22 mouse cellular contexts compared by ENCODE assay signal in the genomic region with DNA sequence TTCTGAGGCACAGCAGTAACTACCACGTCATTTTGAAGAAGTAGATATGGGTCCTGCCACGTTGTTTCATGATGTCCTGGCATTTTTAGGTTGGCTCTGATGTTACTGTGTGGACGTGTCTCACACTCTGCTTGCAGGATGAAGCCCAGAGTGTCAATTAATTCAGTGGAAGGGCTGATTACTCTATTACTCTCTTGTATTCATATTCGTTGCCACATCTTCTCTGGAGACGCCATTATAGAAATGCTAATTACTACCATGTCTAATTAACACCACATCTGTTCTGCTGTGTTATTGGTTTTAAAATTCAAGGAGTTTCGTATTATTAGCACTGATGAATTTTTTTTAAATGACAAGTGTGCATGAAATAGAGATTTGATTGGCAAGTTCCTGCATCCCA. TPM values are rescaled to one million over a fixed set of nuclear protein-coding genes. Genes with fewer than 3 reads are reported as not detected.
DNase-seq lines count a peak whose midpoint lies in the region; ATAC-seq and TF ChIP-seq lines count a peak whose summit lies in the region.
"Had no signal": no experiment of that assay in that cellular context is flagged by ENCODE, and none has a peak within 500 bp of the region (broad histone marks: within the 10 kb centered on the region; RNA-seq: fewer than 3 reads in every experiment).

No protein-coding gene starts in this region.

- H3K9ac ChIP-seq in hindbrain, embryonic 13.5 days, result no peak overlapping the region
- no peak overlapping the region for H3K9ac ChIP-seq in midbrain, embryonic 14.5 days (replicated peaks; ENCODE audit: low read length)
- no peak overlapping the region for H3K9ac ChIP-seq in forebrain, embryonic 14.5 days (ENCODE audit: low read length)
- no peak overlapping the region for H3K9ac ChIP-seq in forebrain, postnatal 0 days
- H3K9ac ChIP-seq: heart, embryonic 15.5 days had no signal

- H3K27ac ChIP-seq in hindbrain, embryonic 13.5 days, result peak overlapping the region; percentile 50; the same call in 1 of the 2 replicates
- no peak overlapping the region for H3K27ac ChIP-seq in hindbrain, embryonic 10.5 days
- H3K27ac ChIP-seq in midbrain, embryonic 14.5 days (replicated peaks; ENCODE audit: low read depth, low read length), result 0 out of 2 replicates have a peak overlapping the region, but pooled peaks have one; percentile 6
- H3K27ac ChIP-seq in midbrain, embryonic 10.5 days (replicated peaks), result no peak overlapping the region
- no peak overlapping the region; the same call in 1 of the 2 replicates for H3K27ac ChIP-seq in forebrain, embryonic 14.5 days (ENCODE audit: low read depth, low read length)
- no peak overlapping the region for H3K27ac ChIP-seq in forebrain, postnatal 0 days (ENCODE audit: low read depth, low read length)
- H3K27ac ChIP-seq: embryonic facial prominence, embryonic 10.5 days; heart, adult 2 months; heart, embryonic 15.5 days had no signal

- H3K27me3 ChIP-seq in hindbrain, embryonic 13.5 days, result no peaks in the 10 kb centered on the region
- H3K27me3 ChIP-seq in hindbrain, embryonic 10.5 days (ENCODE audit: insufficient read depth, poor library complexity, severe bottlenecking), result no peaks in the 10 kb centered on the region
- no peaks in the 10 kb centered on the region for H3K27me3 ChIP-seq in midbrain, embryonic 14.5 days (ENCODE audit: control insufficient read depth, insufficient read depth, low read length)
- H3K27me3 ChIP-seq in midbrain, embryonic 10.5 days (ENCODE audit: low read depth, poor library complexity, severe bottlenecking), result no peaks in the 10 kb centered on the region
- no peaks in the 10 kb centered on the region for H3K27me3 ChIP-seq in forebrain, embryonic 14.5 days (replicated peaks; ENCODE audit: control insufficient read depth, insufficient read depth, low read length)
- no peaks in the 10 kb centered on the region for H3K27me3 ChIP-seq in forebrain, postnatal 0 days (ENCODE audit: insufficient read depth, low read length)
- H3K27me3 ChIP-seq: heart, embryonic 15.5 days had no signal

- no peak overlapping the region for H3K4me2 ChIP-seq in hindbrain, embryonic 13.5 days
- no peak overlapping the region for H3K4me2 ChIP-seq in midbrain, embryonic 14.5 days (ENCODE audit: low read length)
- H3K4me2 ChIP-seq in forebrain, embryonic 14.5 days (ENCODE audit: low read length), result no peak overlapping the region
- no peak overlapping the region for H3K4me2 ChIP-seq in forebrain, postnatal 0 days (ENCODE audit: low read depth)
- H3K4me2 ChIP-seq: heart, embryonic 11.5 days; heart, embryonic 15.5 days had no signal

- 0 out of 2 replicates have a peak, but pooled peaks cover 4% of the 10 kb centered on the region for H3K9me3 ChIP-seq in hindbrain, embryonic 13.5 days
- H3K9me3 ChIP-seq in hindbrain, embryonic 10.5 days, result no peaks in the 10 kb centered on the region; the same call in 1 of the 2 replicates
- no peaks in the 10 kb centered on the region for H3K9me3 ChIP-seq in midbrain, embryonic 14.5 days (ENCODE audit: control insufficient read depth, low read length)
- no peaks in the 10 kb centered on the region; the same call in 1 of the 2 replicates for H3K9me3 ChIP-seq in midbrain, embryonic 10.5 days (replicated peaks)
- no peaks in the 10 kb centered on the region for H3K9me3 ChIP-seq in forebrain, embryonic 14.5 days (replicated peaks; ENCODE audit: control insufficient read depth, low read length)
- no peaks in the 10 kb centered on the region for H3K9me3 ChIP-seq in forebrain, postnatal 0 days (ENCODE audit: low read length)
- H3K9me3 ChIP-seq: embryonic facial prominence, embryonic 10.5 days; heart, embryonic 15.5 days had no signal

- no peak for TF ChIP-seq CTCF in forebrain, postnatal 0 days (IDR thresholded peaks at IDR 0.05; ENCODE audit: low read depth)

- H3K36me3 ChIP-seq in hindbrain, embryonic 13.5 days, result no peaks in the 10 kb centered on the region
- no peaks in the 10 kb centered on the region for H3K36me3 ChIP-seq in hindbrain, embryonic 10.5 days
- H3K36me3 ChIP-seq in midbrain, embryonic 14.5 days (ENCODE audit: control insufficient read depth, insufficient read depth, low read length), result no peaks in the 10 kb centered on the region
- H3K36me3 ChIP-seq in midbrain, embryonic 10.5 days, result no peaks in the 10 kb centered on the region
- no peaks in the 10 kb centered on the region for H3K36me3 ChIP-seq in forebrain, embryonic 14.5 days (ENCODE audit: control insufficient read depth, insufficient read depth, low read length)
- H3K36me3 ChIP-seq in forebrain, postnatal 0 days (ENCODE audit: insufficient read depth), result no peaks in the 10 kb centered on the region
- H3K36me3 ChIP-seq: embryonic facial prominence, embryonic 10.5 days; heart, embryonic 15.5 days had no signal

- H3K4me3 ChIP-seq in hindbrain, embryonic 13.5 days, result no peak overlapping the region
- no peak overlapping the region for H3K4me3 ChIP-seq in hindbrain, embryonic 10.5 days
- no peak overlapping the region for H3K4me3 ChIP-seq in midbrain, embryonic 14.5 days (replicated peaks; ENCODE audit: low read depth, low read length)
- H3K4me3 ChIP-seq in midbrain, embryonic 10.5 days, result no peak overlapping the region
- H3K4me3 ChIP-seq in forebrain, embryonic 14.5 days (ENCODE audit: low read depth, low read length), result no peak overlapping the region
- H3K4me3 ChIP-seq in forebrain, postnatal 0 days (ENCODE audit: low read depth, low read length), result no peak overlapping the region
- H3K4me3 ChIP-seq: embryonic facial prominence, embryonic 10.5 days; heart, adult 2 months; heart, embryonic 15.5 days had no signal

- no peak for DNase-seq in hindbrain, embryonic 10.5 days (ENCODE audit: low spot score)
- DNase-seq in midbrain, embryonic 14.5 days, result peak; percentile 16
- DNase-seq in midbrain, embryonic 10.5 days (ENCODE audit: low spot score), result no peak
- DNase-seq in forebrain, embryonic 14.5 days (ENCODE audit: low spot score), result peak; percentile 63
- no peak for DNase-seq in forebrain, postnatal 0 days
- DNase-seq in urinary bladder, postnatal 36 days (ENCODE audit: low spot score in 2 of 2), result no peak
- DNase-seq: adrenal gland, postnatal 14 days; cerebellum, adult 2 months; cerebellum, postnatal 10 days; gastrocnemius, postnatal 14 days; heart, adult 2 months; heart, postnatal 14 days; kidney, adult 11 months had no signal

- no peaks in the 10 kb centered on the region for H3K4me1 ChIP-seq in hindbrain, embryonic 13.5 days (replicated peaks)
- peaks cover 15% of the 10 kb centered on the region for H3K4me1 ChIP-seq in hindbrain, embryonic 10.5 days (replicated peaks)
- no peaks in the 10 kb centered on the region for H3K4me1 ChIP-seq in midbrain, embryonic 14.5 days (ENCODE audit: control insufficient read depth, insufficient read depth, low read length)
- H3K4me1 ChIP-seq in midbrain, embryonic 10.5 days, result peaks cover 5% of the 10 kb centered on the region; the same call in 1 of the 2 replicates
- peaks cover 2% of the 10 kb centered on the region; the same call in 1 of the 2 replicates for H3K4me1 ChIP-seq in forebrain, embryonic 14.5 days (ENCODE audit: control insufficient read depth, insufficient read depth, low read length)
- H3K4me1 ChIP-seq in forebrain, postnatal 0 days (ENCODE audit: insufficient read depth), result no peaks in the 10 kb centered on the region
- H3K4me1 ChIP-seq: embryonic facial prominence, embryonic 10.5 days; heart, embryonic 15.5 days had no signal

- WGBS in hindbrain, embryonic 13.5 days, result 56% methylated on average over 6 of the region's 6 CpGs
- WGBS in hindbrain, embryonic 10.5 days, result 81% methylated on average over 6 of the region's 6 CpGs
- 61% methylated on average over 6 of the region's 6 CpGs for WGBS in midbrain, embryonic 14.5 days
- whole genome bisulfite sequencing in midbrain, embryonic 10.5 days, result 84% methylated on average over 6 of the region's 6 CpGs
- WGBS in forebrain, embryonic 14.5 days, result 32% methylated on average over 6 of the region's 6 CpGs
- 30% methylated on average over 6 of the region's 6 CpGs for WGBS in forebrain, postnatal 0 days

- 0 out of 2 replicates have a peak, but pooled peaks have one; percentile 43 for ATAC-seq in hindbrain, embryonic 13.5 days (ENCODE audit: low FRiP score)
- no peak for ATAC-seq in midbrain, embryonic 14.5 days (ENCODE audit: low FRiP score, low TSS enrichment)
- peak; percentile 72 for ATAC-seq in forebrain, embryonic 14.5 days
- peak; percentile 62 for ATAC-seq in forebrain, postnatal 0 days
- ATAC-seq: activated CD4-positive, CD25-positive, alpha-beta regulatory T cell, adult 4 months; Patski had no signal

RNA-seq across cellular contexts. Expression of a gene that starts 30.7 kb away (rescaled TPM):
- 7.7 and 15.1 TPM in 2 replicates for polyA plus RNA-seq in hindbrain, embryonic 13.5 days (2015; fragmentation: Nextera tagmentation; extraction: Ambion mirVana)
- polyA plus RNA-seq in hindbrain, embryonic 10.5 days (2016; fragmentation: Nextera tagmentation; extraction: Ambion mirVana), result 1.7 and 2.4 TPM in 2 replicates
- polyA plus RNA-seq in midbrain, embryonic 14.5 days (2014; fragmentation: Nextera tagmentation; extraction: Ambion mirVana), result 29.1 and 37.5 TPM in 2 replicates
- 6.0 and 7.2 TPM in 2 replicates for polyA plus RNA-seq in midbrain, embryonic 10.5 days (2016; fragmentation: Nextera tagmentation; extraction: Ambion mirVana)
- polyA plus RNA-seq in forebrain, embryonic 14.5 days (2014; fragmentation: Nextera tagmentation; extraction: Ambion mirVana), result 27.1 and 30.2 TPM in 2 replicates
- total RNA-seq in forebrain, postnatal 0 days (2014; rRNA removed), result 150 and 194 TPM in 2 replicates
- polyA plus RNA-seq in forebrain, postnatal 0 days (2015; fragmentation: Nextera tagmentation; extraction: Ambion mirVana), result 172 and 174 TPM in 2 replicates
- total RNA-seq: adrenal gland, postnatal 14 days; CH12.LX; gastrocnemius, adult 18-20 months; heart, adult 2 months; hematopoietic stem cell, adult 5-6 weeks had no signal
- polyA plus RNA-seq: activated CD4-positive, CD25-positive, alpha-beta regulatory T cell, adult 4 months; Patski had no signal

Comparison
In these comparisons a context has a peak if more than half of its experiments do, and no peak if none do; other contexts are left out.
1. H3K27ac ChIP-seq: peak in hindbrain, embryonic 13.5 days (single experiment) and midbrain, embryonic 14.5 days (single experiment); none in hindbrain, embryonic 10.5 days (single experiment), midbrain, embryonic 10.5 days (single experiment), forebrain, embryonic 14.5 days (single experiment) and forebrain, postnatal 0 days (single experiment).
2. DNase-seq: peak in midbrain, embryonic 14.5 days (single experiment) and forebrain, embryonic 14.5 days (single experiment); none in hindbrain, embryonic 10.5 days (single experiment), midbrain, embryonic 10.5 days (single experiment), forebrain, postnatal 0 days (single experiment) and urinary bladder, postnatal 36 days (0 of 2).